Mouse (Mus musculus) mature B cell (primary cell): Measurements from ENCODE around the gene Fam84b.
"Not testable (repeated sequence)": the region's sequence is repeated elsewhere in the genome, so short reads cannot be mapped to it uniquely, and the experiment has no call there.

Experiments
- in situ Hi-C: fragments of 300-500 bp; cut with MboI; formaldehyde crosslinking; loops from 2 replicates; pipeline ENCODE4 v1.14.3; 2019

The Fam84b gene

DNA sequence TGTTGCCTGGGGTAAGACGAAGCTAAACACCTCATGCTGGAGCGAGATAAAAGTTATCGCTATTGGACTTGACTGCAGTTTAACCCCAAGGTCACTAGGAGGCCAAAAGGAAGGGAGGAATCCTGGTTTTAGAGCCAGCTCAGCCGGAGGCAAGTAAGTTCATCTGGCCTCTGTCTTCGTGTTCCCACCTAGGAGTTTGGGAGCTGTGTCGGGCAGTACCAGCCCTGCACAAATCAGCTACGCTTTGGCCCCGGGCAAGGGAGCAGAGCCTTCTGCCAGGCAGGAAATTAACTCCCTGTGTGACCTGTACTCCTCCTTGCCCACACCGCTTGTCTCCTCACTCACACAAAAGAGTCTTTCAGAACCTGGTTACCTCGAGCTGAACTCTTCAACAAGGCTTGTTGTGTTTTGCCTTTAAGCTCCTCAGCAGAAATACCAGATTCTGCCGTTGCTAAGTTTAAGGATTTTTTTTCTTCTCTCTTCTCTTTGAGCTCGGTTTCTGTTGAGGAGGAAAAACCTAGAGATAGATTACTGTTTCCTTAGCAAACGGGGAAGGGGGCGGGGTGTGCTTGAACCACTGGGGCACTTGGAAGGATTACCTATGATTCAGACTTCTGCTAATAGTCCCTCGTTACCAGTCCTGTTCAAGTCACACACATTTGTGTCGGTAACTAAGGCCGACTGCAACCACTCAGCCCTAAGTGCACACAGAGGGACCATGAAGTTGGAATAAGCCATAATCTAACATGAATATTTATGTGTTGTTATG, at the start of gene Fam84b:
Gene Fam84b (minus strand): TSS at position 548 of the 769 bp plus-strand sequence.
- in situ Hi-C loops, result no loop called here

DNA sequence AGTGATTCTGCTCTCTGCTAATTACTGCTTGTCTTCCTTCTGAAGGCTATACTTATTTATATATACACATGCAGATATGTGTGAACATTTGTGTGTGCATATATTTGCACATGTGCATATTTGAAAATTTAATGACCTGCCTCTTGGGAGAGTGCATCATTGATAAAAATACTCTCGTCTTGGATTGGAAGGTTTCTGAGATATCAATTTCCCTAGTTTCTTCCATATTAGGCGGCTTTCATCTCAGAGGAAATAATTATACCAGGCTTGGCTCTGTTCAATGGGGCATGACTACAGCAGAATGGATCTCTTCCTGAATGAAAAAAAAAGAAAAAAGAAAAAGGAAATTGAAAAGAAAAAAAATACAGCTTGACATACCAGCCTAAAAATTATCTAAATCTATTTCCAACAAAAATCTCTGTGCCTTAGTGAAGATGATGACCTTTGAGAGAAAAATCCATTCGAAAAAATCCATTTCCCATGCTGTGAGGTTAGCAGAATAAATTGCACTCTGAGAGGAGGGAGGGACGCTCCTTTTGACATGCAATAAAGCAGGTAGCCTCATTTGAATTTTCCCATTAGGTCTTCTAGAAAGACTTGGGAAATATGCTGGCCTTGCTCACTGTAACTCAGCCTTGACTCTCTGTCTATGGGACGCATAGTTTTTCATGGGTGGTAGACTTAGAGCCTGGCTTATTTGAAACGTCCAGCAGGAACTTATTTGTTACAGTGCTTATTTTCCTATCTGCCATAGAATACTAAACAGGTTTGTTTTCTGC, 44.8 kb upstream of the Fam84b start:
- in situ Hi-C loops, result no loop called here

DNA sequence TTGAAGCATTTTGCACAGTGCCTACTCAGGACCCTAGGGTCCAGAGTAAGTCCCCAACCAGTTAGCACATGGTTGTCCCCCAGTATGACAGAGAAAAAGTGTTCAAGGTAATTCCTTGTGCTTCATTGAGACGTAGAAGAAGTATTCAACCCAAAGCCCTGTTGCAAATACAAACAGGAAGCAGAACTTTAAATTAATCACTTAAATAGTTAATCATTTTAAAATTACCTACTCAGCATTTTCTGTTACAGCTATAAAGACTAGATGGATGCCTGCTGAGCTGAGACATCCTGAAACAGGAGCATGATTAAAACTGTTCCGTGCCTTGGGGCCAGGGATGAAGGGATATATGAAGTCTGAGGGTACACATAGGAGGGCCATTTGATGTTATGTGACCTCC, 42.5 kb upstream of the Fam84b start:
- in situ Hi-C loops, result no loop called here

DNA sequence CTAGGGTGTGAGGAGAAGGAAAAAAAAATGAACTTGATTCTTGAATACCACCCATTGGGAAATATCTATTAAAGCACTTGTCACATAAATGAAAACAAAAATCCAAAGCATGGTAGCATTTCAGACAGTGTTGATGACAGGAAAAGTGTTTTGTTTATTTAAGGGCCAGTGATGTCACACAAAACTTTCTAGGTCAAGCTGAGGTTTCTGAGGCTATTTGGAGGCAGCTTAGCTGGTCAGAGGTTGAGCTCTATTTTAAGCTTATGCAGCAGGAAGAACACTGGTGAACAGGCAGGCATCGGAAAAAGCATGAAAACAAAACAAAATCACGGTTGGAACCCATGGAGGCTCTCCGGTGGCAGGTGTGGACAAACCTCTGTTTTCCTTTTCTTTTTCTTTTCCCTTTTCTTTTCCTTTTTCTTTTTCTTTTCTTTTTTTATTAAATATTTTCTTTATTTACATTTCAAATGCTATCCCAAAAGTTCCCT, 39.4 kb upstream of the Fam84b start:
- in situ Hi-C loops, result no loop called here

DNA sequence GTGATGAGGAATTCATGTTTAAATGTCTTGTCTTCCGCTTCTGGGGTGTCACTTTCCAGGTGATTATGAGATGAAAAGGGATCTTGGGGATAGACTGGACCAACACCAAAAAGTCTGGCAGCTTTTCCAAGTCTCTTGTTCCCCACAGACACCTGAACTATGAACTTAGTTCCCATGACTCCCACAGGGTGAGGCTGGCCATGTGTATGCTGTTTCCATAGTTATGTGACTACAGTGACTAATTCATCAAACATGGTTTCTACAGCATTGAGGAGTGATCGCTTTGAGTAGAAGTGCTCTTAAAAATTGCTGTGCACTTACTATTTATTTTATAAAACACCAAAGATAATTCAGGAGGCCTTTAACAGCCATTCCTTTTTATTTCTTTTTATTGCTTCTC, 35.1 kb upstream of the Fam84b start:
- in situ Hi-C loops, result no loop called here

DNA sequence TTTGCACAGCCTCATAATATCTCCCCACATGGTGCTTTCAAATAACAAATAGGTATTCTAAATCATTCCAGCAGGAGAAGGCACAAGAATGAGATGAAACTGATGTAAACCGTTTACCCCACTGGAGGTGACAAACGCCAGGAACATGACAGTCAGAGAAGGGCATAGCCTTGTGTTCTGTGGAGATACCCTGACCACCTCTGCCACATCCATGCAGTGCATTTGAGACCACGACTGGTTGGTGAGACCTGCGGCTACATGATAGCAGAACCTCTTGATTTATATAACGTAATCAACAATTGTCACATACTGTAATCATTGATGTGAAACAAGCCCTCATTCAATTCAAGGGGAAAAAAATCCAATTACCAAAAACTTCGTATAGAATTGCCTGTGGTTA, 22.1 kb upstream of the Fam84b start:
- in situ Hi-C loops, result no loop called here

DNA sequence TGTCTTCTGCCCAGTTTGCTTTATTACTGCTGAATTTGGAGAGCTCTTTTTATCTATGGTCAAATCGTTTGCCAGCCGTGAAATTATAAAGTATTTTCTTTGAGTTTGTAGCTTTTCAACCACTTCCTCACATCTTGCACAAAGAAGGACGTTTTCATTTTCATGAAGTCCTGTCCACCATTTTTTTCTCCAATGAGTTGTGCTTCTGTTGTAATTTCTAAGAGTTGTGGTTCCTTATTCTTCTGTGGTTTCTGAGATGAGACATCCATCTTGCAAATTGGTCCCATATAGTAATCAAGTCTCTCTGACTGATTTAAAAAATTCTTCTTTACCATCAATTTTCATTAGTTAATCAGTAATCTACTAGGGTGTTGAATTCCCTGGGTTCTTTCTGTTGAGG, 8.8 kb upstream of the Fam84b start:
- in situ Hi-C loops, result no loop called here

DNA sequence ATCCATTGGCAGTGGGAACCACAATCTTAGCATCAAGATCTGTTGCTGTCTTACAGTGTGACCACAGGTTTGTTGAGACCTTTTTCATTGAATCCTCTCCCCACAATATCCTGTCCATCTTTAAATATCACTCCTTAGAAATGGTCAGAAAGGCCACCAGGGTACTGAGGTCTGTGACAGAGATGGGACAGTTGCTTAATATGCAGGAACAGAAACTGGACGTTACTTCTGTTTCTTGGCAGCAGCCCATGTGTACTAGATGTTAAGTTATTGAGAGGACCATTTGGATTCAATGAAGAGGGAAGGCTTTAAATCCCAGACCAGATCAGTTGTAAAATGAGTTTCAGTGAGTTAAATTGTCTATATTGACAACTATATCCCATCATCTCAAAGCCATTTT, 1.5 kb upstream of the Fam84b start:
- in situ Hi-C loops, result no loop called here

DNA sequence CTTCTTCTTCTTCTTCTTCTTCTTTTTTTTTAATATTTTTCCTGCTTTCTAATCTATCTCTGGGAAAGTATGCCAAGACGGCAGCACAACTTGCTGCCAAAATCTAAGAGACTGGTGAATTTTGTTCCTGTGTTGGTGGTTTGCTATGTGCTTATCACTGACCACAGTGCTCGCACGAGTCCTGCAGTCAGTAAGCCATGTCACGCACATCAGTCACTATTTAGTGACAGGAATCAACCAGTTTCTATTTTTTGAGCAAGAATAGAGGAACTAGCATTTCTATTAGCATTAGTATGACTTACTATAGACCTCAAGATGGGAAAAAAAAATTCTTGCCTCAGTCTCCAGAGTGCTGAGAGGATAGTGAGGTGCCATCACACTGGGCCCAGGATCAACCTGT, 573 bp upstream of the Fam84b start:
- in situ Hi-C loops, result no loop called here

DNA sequence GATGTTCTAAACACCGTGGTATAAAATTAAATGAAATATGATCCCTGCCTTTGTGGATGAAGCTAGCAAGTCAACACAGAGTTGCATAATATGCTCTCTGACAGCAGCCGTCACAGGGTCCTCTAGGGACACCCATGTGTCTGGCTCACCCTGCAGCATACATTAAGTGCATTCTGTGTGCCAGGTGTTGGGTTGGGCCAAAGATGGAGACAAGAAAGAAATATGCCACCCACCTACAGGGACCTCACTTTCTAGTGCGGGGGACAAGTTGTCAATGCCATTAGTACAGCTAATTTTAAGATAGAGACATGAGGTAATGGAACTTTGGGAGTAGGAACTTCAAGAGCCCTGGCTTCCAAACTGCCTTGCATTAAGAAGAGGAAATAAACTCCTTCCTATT, 4.9 kb downstream of the Fam84b start:
- in situ Hi-C loops, result no loop called here

DNA sequence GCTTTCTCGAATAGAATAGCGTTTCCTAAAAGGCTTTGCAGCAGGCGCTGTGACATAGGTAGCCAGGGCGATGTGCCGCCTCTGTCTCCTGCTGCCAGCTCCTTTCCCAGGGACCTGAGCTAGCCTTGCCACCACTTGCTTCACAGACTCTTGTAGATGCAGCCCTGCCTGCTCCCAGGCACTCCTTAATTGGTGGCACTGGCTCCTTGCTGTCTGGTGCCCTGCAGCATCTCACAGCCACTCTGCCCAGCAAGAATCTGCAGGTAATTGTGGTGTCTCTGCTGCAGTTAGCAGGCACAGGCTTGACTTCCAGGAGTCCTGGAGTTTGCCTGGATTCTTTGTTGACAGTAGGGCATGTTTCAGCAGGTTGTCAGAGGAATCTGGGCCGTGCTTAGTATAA, 7.3 kb downstream of the Fam84b start:
- in situ Hi-C loops, result no loop called here

DNA sequence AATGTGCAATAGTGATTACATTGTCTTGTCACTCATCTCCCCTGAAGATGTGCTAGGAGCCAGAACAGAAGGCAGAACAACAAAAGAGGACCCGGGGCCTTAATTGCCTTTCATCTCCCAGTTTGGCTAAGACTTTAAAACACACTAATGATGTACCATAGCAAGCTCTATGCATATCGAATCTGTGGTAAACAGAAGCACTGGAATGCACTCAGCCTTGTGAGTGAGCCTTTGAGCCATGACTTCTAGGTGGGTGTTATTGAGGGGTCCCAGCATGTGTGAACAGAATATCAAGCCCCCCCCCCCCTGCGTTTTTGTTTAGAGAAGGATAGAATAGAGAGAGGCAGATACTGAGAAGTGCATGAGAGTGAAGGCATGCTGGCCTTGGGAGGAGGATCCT, 7.7 kb downstream of the Fam84b start:
- in situ Hi-C loops, result no loop called here

DNA sequence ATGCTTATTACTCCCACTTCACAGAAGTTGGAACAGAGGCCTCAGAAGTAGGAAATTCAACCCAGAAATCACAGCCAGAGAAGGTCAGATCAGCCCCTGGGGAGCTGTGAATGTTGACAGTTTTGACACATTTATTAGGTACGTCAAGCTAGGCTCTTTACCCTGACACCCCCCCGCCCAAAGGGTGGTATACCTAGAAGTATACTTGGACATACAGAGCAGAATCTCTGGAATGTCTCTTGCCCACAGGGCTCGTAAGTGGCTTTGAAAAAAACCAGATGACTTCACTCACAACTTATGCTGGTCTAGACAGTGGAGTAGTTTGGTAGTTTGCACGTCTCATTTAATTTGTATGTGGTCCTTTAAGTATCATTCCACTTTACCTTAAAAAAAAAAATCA, 11.8 kb downstream of the Fam84b start:
- in situ Hi-C loops, result no loop called here

DNA sequence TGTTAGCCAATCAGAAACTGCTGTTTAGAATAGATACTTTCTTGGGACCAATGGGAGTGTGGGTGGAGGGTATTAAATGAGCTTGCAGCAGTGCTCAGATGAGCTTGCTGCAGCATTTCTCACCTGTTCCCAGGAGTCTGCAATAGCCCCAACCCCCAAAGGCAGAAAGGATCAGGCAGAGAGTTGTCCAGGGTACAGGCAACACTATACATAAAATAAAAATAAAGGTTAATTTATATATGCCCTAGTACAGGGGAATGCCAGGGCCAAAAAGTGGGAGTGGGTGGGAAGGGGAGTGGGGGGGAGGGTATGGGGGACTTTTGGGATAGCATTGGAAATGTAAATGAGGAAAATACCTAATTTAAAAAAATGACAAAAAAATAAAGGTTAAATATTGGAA, 12.3 kb downstream of the Fam84b start:
- in situ Hi-C loops, result not testable (repeated sequence)

DNA sequence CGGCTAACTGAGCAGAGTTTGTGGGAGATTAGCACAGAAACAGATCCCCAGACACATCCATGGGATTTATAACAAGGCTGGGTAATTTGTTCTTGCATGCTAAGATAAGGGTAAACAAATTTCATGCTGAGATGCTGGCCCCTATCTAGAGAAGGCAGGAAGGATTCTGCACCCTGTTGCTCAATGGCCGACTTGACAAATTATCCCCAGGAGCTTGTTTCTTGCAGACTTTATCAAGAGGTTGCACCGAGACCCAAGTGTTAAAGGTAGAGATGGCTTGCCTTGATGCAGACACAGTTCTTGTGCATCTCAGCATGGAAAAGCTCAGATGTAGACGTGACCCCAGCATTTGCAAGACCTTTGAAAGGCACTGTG, 13.3 kb downstream of the Fam84b start:
- in situ Hi-C loops, result no loop called here

DNA sequence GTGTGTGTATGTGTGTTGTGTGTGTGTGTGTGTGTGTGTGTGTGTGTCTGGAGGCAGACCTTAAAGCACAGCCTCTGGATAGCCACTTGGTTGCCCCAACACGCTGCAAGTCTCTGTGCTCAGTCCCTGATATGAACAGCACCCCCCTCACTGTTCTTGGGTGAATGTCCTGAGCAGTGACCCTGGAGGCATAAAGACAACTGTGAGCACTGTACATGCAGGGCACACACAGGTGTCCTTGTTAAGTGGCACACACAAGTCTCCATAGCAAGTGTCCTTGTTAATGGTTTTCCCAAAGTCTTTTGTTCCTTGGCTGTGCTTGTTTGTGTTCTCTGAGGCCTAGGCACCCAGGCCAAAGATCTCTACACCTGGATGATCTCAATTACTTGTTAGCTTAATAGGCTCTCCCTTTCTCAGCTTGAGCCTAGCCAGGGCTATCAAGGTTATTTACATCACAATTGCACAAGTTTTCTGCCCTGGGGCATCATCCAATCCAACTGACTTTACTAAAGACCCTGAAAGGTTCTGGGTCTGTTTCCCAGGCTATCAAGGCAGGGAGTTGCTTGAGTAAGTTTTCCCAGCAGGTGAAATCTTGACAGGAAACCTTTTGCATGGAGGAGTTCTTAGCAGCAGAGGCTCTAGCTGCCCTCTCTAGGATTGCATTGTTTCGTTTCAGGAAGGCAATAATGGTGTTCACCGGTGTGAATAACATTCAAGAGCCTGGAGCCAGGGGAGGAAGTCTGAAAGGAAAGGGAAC, 13.9 kb downstream of the Fam84b start:
- in situ Hi-C loops, result no loop called here

DNA sequence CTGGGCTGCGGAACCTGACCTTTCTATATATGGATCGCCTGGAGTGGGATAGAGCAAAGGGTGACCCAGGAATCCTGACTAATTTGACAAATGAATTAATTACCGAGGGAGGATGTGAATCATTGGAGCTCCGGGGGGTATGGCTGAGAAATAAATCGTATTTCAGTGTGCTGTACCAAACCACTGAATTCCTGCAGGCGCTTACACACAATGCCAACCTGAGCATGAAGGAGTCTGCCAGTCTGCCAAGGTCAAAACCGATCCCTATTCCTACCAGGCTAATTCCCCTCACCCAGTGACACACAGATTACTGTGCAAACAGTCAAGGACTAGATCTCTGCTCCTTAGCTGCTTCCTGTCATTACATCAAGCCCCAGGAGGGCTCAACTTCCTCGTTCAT, 15.4 kb downstream of the Fam84b start:
- in situ Hi-C loops, result no loop called here

DNA sequence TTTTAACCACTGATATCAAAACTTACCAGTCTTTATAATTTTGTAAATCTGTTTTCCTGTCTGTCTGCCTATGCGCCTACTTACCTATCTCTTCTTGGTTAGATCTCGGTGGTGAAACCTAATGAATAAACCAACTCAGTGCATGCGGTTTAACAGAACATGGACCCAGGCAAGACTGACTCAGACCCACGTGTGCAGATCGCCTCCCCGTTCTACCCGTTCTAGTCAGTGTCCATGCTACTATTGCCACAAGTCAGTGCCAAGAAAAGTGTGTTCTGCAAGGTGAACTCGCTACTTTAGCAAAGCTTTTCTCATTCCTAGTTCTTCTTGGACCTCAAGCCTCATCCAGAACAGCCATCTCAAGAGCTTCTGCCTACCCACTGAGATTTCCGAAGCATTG, 15.9 kb downstream of the Fam84b start:
- in situ Hi-C loops, result no loop called here

DNA sequence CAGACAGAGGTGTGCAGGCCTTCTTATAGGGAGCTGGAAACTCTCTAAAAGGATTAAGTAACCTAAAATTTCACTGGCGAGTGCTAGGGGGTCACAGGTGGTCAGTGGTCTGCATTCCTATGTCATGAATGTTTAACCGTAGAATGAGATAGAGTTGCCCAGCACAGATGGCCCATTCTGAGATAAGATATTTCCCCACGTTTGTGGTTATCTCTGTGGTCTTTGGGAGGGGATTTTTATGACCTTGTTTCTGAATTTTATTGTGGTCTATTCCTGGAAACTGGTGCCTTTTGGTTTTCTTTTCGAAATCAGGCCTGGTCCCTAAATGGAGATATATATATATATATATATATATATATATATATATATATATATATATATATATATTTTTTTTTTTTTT, 17.3 kb downstream of the Fam84b start:
- in situ Hi-C loops, result no loop called here

DNA sequence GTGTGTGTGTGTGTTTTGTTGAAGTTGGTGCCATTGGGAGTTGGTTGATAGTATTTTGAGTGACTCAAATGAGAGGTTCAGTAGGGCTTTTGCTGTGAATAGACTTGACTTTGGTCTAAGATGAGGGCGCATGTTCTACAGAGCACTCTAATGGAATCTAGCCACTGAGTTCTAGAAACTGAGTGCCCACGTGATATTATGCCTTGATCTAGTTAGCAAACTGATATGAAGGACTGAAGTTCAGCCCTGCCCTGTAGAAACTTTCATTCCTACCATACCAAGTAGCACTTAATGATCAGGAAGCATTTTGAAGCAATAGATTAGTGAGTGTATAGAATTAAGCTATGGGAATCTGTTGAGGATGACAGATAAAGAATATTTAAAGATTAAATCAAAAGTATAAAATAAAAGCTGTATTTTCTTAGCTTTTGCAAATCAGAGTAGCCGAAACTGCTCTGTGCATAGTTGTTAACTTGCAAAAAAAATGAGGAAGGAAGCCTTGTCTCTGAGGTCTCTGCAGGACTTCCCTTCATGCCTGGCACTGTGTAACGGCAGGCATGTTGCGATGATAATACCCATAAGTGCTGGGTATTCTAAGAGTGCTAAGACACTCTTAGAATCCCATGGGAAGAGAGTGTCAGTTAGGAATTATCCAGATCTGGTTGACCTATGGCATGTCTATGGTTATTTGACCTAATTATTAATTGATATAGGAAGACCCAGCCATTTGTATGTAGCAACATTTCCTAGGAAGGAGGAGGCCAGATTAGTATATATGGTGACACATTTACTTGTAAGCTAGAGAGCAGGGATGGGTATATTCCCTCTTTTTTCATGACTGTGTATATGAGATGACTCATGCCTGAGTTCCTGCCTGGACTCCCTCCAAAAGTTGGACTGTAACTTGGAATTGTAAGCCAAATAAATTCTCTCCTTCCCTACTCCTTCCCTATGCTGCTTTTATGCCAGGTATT, 18.7 kb downstream of the Fam84b start:
- in situ Hi-C loops, result no loop called here

DNA sequence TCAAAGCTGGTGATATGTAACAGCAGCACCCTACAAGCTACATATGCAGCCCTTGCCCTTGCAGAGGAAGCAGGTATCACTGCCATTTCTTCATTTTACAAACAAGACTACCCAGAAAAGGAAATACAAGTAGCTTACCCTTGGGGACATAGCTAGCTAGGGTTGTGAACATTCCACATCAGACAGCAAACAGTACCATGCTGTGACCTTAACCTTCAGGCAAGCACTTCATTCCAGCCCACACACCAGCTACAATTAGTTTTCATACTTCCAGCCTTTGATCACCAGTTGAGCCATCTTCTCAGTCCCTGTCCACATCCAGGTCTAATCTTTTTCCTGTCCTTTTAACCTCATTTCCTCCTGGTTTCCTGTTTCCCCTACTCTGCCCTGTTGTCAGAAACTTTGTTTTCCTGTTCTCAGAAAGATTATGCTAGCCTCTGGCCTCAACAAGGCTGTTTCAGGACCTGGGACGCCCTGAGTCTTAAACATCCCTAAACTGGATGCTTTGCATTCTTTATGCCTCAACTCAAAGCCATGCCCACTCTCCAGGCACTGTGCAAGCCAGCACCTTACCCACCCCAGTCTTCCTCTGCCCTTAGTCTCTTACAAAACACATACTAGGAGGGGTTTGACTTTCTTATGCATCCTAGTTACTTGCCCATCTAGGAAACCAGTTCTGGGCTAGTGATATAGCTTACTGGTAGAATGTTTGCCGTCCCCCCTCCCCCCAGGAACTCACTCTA, 19.9 kb downstream of the Fam84b start:
- in situ Hi-C loops, result no loop called here
